Mouse (Mus musculus): ENCODE results near the gene Nhlrc2. TPM values are rescaled to one million over a fixed set of nuclear protein-coding genes. Genes with fewer than 3 reads are reported as not detected.

The Nhlrc2 gene
- polyA plus RNA-seq, 2 experiments from 2014 or later: 6.6 to 7.1 TPM

DNA sequence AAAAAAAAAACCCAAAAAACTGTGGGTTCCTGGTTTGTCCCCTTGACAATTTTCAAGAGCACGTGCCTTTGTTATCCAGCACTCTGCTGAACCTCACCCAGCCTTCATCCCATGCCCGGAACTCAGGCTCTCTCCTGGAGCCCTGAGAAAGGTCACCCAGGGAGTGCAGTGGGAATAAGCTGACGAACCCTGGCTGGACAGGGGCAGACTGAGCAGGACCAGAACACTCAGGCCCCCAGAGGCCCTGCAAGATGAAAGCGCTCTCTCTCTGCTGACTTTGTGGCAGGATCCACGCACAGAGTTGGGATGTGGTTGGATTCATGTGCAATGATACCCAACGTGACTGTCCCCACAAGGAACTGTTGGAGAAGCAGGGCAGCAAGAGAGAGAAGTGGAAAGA is 81.6 kb downstream of the Nhlrc2 start:
- no peak for ATAC-seq

DNA sequence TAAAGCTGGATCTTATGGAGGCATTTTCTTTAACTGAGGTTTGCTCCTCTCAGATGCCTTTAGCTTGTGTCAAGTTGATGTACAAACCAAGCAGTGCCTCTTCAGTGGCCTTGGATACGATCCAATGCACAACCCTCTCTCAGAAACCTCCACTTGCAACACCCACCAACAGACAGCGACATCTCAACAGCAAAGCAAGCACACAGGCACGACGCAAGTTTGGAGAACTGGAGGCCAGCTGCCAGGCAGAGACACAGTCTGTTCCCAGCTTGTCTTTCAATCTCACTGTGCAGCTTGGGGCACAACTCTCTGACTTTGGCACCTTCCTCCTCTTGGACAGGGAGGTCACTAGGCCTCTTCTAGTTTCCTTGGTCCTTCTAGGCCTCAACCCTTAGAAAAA is 83.0 kb downstream of the Nhlrc2 start:
- ATAC-seq: no peak

DNA sequence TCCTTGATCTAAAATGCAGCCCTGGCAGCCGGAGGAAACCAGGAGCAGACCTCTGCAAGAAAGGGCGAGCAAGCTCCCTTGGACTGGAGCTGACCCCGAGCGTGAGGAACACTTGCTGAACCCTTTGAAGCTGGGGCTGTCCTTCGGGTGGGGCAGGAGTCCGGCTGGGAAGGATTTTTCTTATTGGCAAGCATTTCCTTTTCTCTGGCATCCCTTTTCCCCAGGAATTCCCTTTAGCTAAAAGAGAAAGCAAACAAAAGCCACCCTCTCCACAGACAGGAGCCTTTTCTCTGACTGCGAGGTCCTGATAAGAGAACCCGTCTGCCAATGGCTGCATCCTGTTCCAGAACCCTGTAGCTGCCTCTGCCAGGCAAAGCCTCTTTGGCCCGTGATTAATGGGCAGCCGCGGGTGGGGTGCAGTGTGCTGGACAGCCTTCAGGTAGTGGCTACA is 83.4 kb downstream of the Nhlrc2 start:
- no peak for ATAC-seq

DNA sequence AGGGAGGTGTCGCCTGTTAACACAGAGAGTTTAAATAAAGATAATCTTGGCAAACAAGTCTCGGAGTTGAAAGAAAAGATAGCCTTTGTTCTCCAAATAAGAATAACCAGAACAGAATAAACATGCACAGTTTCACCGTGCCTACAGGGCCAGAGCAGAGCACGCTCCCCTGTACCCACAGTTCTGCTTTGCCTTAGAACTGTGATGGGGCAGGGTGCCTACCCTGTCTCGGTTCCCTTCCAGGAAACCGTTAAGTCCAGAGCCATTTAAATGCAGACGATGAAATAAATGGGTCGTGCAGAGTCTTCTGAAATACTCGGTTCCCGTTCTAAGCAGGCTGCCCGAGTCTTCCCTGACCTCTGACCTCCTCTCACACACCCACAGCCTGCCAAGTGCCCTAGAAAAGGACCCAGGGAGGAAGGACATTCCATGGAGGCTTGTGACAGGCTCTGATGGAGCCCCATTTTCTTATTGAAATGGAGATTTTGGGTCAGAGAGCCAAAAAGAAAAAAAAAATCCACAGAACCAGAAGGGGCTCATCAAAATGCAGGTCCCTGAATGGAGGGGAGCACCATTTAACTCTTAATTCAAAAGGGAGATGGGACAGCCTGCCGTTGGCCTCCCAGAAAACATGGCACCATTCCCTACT is 89.1 kb downstream of the Nhlrc2 start:
- ATAC-seq: no peak

DNA sequence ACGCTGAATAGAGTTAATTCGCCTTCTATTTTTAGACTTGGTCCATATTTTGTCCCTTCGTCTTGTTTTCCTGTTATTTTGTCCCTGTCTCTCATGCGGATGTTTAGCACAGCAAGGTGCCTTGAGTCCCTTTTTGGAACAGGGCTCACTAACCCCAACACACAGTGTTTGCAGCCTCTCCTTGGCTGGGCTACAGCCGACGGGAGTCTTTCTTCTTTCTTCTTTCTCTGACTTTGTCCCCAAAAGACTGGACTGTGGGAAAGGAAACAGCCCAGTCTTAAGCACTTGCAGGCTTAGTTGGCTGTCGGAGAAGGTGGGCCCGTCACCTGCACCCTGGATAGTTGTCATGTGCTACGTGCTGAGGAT is 89.6 kb downstream of the Nhlrc2 start:
- ATAC-seq: no peak

DNA sequence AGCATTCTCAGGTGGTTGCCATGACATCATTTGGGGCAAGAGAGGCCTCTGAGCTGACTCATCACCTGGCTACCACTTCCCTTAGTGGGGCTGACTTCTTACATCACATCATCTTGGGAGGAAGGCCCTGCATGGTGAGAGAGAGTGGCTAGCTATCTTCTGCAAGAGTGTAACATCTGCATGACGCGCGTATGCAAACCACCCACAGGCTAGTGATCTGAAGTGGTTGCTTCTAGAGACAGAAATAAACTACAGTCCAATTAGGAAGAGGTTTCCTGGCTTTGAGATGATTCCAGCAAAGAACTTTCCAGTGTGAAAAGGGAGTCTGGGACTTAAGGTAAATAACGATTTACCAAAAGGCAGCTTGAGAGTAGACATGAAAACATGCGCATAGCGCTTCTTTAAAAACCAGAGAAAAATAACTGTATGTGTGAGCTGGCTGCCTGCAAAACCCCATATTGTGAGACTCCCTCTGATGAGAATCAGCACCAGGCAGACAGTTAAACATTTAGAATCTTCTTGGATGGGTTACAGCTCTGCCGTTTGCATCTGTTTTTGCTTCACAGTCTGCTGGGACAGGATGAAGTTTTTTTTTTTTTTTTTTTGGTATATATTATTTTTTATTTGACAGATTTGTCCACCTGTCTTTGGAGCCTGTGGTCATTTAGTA is 99.5 kb downstream of the Nhlrc2 start:
- no peak for ATAC-seq

DNA sequence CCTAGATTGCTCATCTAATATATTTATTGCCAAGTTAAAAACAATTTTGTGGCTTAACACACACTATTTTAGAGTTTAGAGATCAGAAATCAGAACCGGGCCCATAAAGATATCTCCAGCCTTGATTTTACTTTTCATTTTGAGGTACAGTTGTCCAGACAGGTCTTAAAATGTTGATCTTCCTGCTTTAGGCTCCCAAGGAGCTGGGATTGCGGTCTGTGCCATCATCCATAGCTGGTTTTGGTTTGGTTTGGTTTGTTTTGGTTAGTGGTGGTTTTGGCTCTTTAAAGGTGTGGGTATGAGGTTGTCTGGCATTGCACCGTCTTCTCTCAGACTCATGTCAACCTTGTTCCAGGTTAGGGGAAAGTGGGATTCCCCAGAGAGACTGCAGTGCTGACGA is 103.2 kb downstream of the Nhlrc2 start:
- no peak for ATAC-seq

DNA sequence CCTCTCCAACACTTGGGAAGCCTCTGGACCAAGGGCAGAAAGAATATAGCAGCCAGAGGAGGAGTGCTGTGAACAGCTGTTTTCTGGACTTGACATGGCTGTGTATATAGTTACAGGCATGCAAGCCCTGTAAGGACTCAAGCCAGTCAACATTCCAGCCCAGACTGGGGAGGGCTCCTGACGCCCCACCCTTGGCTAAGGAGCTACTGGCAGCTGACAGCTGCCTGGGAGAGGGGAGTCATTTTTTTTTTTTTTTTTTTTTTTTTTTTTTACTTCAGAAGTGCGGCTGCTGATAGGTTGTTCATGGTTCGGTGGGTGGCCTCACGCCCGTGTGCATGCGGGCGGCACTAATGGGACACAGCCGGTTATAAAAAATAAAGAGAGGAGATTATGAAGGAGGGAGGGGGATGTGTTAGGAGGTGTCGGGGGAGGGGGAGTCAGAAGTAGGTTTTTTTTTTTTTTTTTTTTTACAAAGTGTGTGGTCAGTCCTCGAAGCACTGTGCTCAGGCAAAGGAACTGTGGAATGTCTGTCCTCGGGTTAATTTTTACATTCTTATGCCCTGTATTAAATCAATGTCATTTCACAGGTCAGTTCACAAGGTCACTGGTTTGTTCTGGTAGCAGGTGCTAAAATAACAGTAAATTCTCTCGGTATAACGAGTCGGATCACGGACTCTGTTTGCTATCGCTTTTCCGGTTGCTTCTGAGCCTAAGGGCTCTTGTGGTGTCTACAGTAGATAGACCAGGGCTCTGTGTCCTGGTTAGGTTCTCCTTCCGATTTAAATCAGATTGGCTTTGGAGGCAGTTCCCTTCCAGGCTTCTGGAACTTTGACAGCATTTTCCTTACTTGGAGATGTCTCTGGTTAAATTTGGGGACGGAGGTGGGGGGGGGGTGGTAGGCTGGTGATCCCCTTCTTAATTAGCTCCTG is 104.2 kb downstream of the Nhlrc2 start:
- no peak for ATAC-seq

Other genes with a start within 250 kb of the Nhlrc2 start
- gene Nrap, start 158.2 kb upstream of the Nhlrc2 start, polyA plus RNA-seq (2017; shearing (Covaris generic)): not detected
- 10 to 100 TPM; 33.2 to 39.9 TPM for gene Casp7, start 151.1 kb upstream of the Nhlrc2 start, polyA plus RNA-seq (2017; shearing (Covaris generic))
- gene Plekhs1, start 86.6 kb upstream of the Nhlrc2 start, polyA plus RNA-seq (2017; shearing (Covaris generic)): 1 to 10 TPM in 1 of 2 experiments, not detected in 1; 2.2 TPM
- 1 to 10 TPM; 8.4 to 9.7 TPM for gene Dclre1a, start within 50 bp of the Nhlrc2 start, polyA plus RNA-seq (2017; shearing (Covaris generic))
- gene Adrb1, start 173.9 kb downstream of the Nhlrc2 start, polyA plus RNA-seq (2017; shearing (Covaris generic)): not detected